21 mouse cellular contexts compared by ENCODE assay signal in genomic region chr6:93874376-93874775, GRCm38 (mm10).
A peak's percentile ranks its signal among the peaks of the same experiment; 100 is the strongest.
DNase-seq lines count a peak whose midpoint lies in the region; ATAC-seq lines count a peak whose summit lies in the region.
"Had no signal": no experiment of that assay in that cellular context is flagged by ENCODE, and none has a peak within 500 bp of the region (broad histone marks: within the 10 kb centered on the region; RNA-seq: fewer than 3 reads in every experiment).

No protein-coding gene starts in this region.

- no peak overlapping the region for H3K4me2 ChIP-seq in hindbrain, embryonic 16.5 days (ENCODE audit: low read length)
- H3K4me2 ChIP-seq in neural tube, embryonic 15.5 days = no peak overlapping the region
- H3K4me2 ChIP-seq: embryonic facial prominence, embryonic 15.5 days had no signal

- no peaks in the 10 kb centered on the region for H3K27me3 ChIP-seq in hindbrain, embryonic 10.5 days (ENCODE audit: insufficient read depth, poor library complexity, severe bottlenecking)
- no peaks in the 10 kb centered on the region for H3K27me3 ChIP-seq in hindbrain, embryonic 16.5 days (replicated peaks; ENCODE audit: control insufficient read depth, insufficient read depth, low read length)
- no peaks in the 10 kb centered on the region for H3K27me3 ChIP-seq in neural tube, embryonic 15.5 days (replicated peaks)
- H3K27me3 ChIP-seq: embryonic facial prominence, embryonic 15.5 days had no signal

- no peak overlapping the region for H3K9ac ChIP-seq in hindbrain, embryonic 16.5 days (ENCODE audit: low read depth, low read length)
- no peak overlapping the region for H3K9ac ChIP-seq in neural tube, embryonic 15.5 days (replicated peaks)
- H3K9ac ChIP-seq: embryonic facial prominence, embryonic 15.5 days had no signal

- H3K4me3 ChIP-seq in hindbrain, embryonic 10.5 days = no peak overlapping the region
- H3K4me3 ChIP-seq in hindbrain, embryonic 16.5 days (ENCODE audit: low read length) = no peak overlapping the region
- no peak overlapping the region for H3K4me3 ChIP-seq in neural tube, embryonic 15.5 days (replicated peaks)
- H3K4me3 ChIP-seq: embryonic facial prominence, embryonic 15.5 days; erythroblast, embryonic 14.5 days; forebrain, embryonic 10.5 days; heart, embryonic 10.5 days had no signal

- no peaks in the 10 kb centered on the region for H3K9me3 ChIP-seq in hindbrain, embryonic 10.5 days
- H3K9me3 ChIP-seq in hindbrain, embryonic 16.5 days (ENCODE audit: control insufficient read depth, low read length) = no peaks in the 10 kb centered on the region
- no peaks in the 10 kb centered on the region for H3K9me3 ChIP-seq in neural tube, embryonic 15.5 days (replicated peaks)
- H3K9me3 ChIP-seq: embryonic facial prominence, embryonic 15.5 days; forebrain, embryonic 10.5 days; heart, embryonic 10.5 days had no signal

- no peaks in the 10 kb centered on the region for H3K36me3 ChIP-seq in hindbrain, embryonic 10.5 days
- H3K36me3 ChIP-seq in hindbrain, embryonic 16.5 days (ENCODE audit: control insufficient read depth, insufficient read depth, low read length) = no peaks in the 10 kb centered on the region
- H3K36me3 ChIP-seq in neural tube, embryonic 15.5 days = no peaks in the 10 kb centered on the region
- H3K36me3 ChIP-seq: embryonic facial prominence, embryonic 15.5 days; heart, embryonic 10.5 days had no signal

- DNase-seq in cerebellum, postnatal 10 days = peak; percentile 13 to 57
- DNase-seq in cerebellum, postnatal 25 days = no peak
- no peak for DNase-seq in hindbrain, embryonic 10.5 days (ENCODE audit: low spot score)
- no peak for DNase-seq in neural tube, embryonic 10.5 days (ENCODE audit: extremely low spot score, low spot score)
- no peak for DNase-seq in T-cell, adult 2 months (ENCODE audit: low spot score)
- DNase-seq: adrenal gland, adult 8-10 months; cerebellum, adult 11 months; cerebellum, adult 8-10 months; embryo, embryonic 11 days; gastrocnemius, postnatal 10 days; heart, adult 18-20 months; heart, postnatal 10 days; kidney, adult 18-20 months had no signal

- H3K27ac ChIP-seq in hindbrain, embryonic 10.5 days = 0 out of 2 replicates have a peak overlapping the region, but pooled peaks have one; percentile 29
- no peak overlapping the region for H3K27ac ChIP-seq in hindbrain, embryonic 16.5 days (ENCODE audit: low read depth, low read length)
- H3K27ac ChIP-seq in neural tube, embryonic 15.5 days (replicated peaks) = peak overlapping the region; percentile 18; the same call in 1 of the 2 replicates
- H3K27ac ChIP-seq: embryonic facial prominence, embryonic 15.5 days; forebrain, embryonic 10.5 days; heart, embryonic 10.5 days had no signal

- H3K4me1 ChIP-seq in hindbrain, embryonic 10.5 days (replicated peaks) = 0 out of 2 replicates have a peak, but pooled peaks cover 6% of the 10 kb centered on the region
- H3K4me1 ChIP-seq in hindbrain, embryonic 16.5 days (ENCODE audit: control insufficient read depth, insufficient read depth, low read depth, low read length) = peaks cover 7% of the 10 kb centered on the region
- peaks cover 21% of the 10 kb centered on the region for H3K4me1 ChIP-seq in neural tube, embryonic 15.5 days

- 89% methylated on average over 2 of the region's 2 CpGs for WGBS in hindbrain, embryonic 10.5 days
- WGBS in hindbrain, embryonic 16.5 days = 63% methylated on average over 2 of the region's 2 CpGs
- WGBS in neural tube, embryonic 15.5 days = 66% methylated on average over 2 of the region's 2 CpGs

- ATAC-seq in hindbrain, embryonic 16.5 days = no peak
- ATAC-seq in neural tube, embryonic 15.5 days (ENCODE audit: low FRiP score) = no peak
- no peak for ATAC-seq in megakaryocyte progenitor cell, adult 5-6 weeks (replicated peaks; ENCODE audit: poor library complexity)
- ATAC-seq: hindbrain, postnatal 0 days had no signal

Comparison
In these comparisons a context has a peak if more than half of its experiments do, and no peak if none do; other contexts are left out.
1. DNase-seq: peak in cerebellum, postnatal 10 days (2 of 2); none in cerebellum, postnatal 25 days (0 of 2), hindbrain, embryonic 10.5 days (single experiment), neural tube, embryonic 10.5 days (single experiment) and T-cell, adult 2 months (single experiment).